Comparison of ENCODE assay signal across 16 mouse cellular contexts in the genomic region with DNA sequence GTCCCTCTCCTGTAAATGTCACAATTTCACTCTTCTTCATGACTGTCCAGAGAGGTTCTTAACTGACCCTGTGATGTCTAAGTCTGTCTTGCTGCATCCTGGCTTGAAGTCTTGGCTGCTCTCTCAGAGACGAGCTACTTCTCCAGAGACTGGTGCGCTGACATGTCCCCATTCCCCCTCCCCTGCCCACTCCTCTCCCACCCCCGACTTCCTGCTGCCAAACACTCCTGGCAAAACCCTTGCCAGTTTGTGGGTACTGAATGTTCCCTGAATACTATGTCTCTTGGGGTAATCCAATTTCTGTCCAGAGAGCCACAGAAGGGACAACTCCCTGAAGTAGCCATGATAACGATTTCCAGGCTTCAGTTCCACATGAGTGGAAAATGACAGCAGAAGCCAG. TPM values are rescaled to one million over a fixed set of nuclear protein-coding genes. Genes with fewer than 3 reads are reported as not detected.
"Had no signal": no experiment of that assay in that cellular context is flagged by ENCODE, and none has a peak within 500 bp of the region (broad histone marks: within the 10 kb centered on the region; RNA-seq: fewer than 3 reads in every experiment).

No protein-coding gene starts in this region.

- H3K4me3 ChIP-seq: kidney, embryonic 15.5 days; limb, embryonic 15.5 days; liver, embryonic 12.5 days; midbrain, embryonic 10.5 days; neural tube, embryonic 15.5 days; stomach, embryonic 15.5 days had no signal

- H3K9ac ChIP-seq: kidney, embryonic 15.5 days; limb, embryonic 15.5 days; liver, embryonic 12.5 days; lung, embryonic 14.5 days; neural tube, embryonic 15.5 days; stomach, embryonic 15.5 days had no signal

- DNase-seq: kidney, adult 2 months; kidney, postnatal 14 days; lung, embryonic 14.5 days; lung, postnatal 10 days; lung, postnatal 4 days; thymus, adult 2 months; thymus, postnatal 25 days had no signal

- H3K27ac ChIP-seq: kidney, embryonic 15.5 days; limb, embryonic 15.5 days; liver, embryonic 12.5 days; neural tube, embryonic 15.5 days; stomach, embryonic 15.5 days had no signal

- H3K9me3 ChIP-seq: kidney, embryonic 15.5 days; limb, embryonic 15.5 days; liver, embryonic 12.5 days; midbrain, embryonic 10.5 days; neural tube, embryonic 15.5 days; stomach, embryonic 15.5 days had no signal

- H3K4me1 ChIP-seq: limb, embryonic 15.5 days; liver, embryonic 12.5 days had no signal

- H3K4me2 ChIP-seq: kidney, embryonic 15.5 days; limb, embryonic 15.5 days; liver, embryonic 12.5 days; lung, embryonic 14.5 days; neural tube, embryonic 15.5 days; stomach, embryonic 15.5 days had no signal

- ATAC-seq: intestine, embryonic 16.5 days; liver, embryonic 12.5 days; midbrain, embryonic 16.5 days had no signal

- H3K36me3 ChIP-seq: kidney, embryonic 15.5 days; limb, embryonic 15.5 days; liver, embryonic 12.5 days; midbrain, embryonic 10.5 days; neural tube, embryonic 15.5 days; stomach, embryonic 15.5 days had no signal

RNA-seq across cellular contexts. Expression of gene Dlgap3, which starts 57.1 kb away (rescaled TPM):
- total RNA-seq: megakaryocyte, adult 5-6 weeks had no signal
